Mouse (Mus musculus) heart, postnatal 0 days (tissue): Measurements from ENCODE around the gene Rtn4.

ENCODE experiments used
- CTCF ChIP-seq: IDR thresholded peaks from 2 replicates; pipeline ENCODE4 v1.5.1; 2016; ENCODE audit warnings: antibody characterized with exemption, control low read depth, low read depth
- EP300 ChIP-seq: IDR thresholded peaks from 2 replicates; pipeline ENCODE4 v1.6.1; 2016; ENCODE audit warnings: antibody characterized with exemption, low read depth

- TF ChIP-seq CTCF (no peak), EP300 (no peak)
These were observed 86.8 kb downstream of the Rtn4 start for GRCm38 (mm10) chr11:29779409-29780026.
